Mouse (Mus musculus) Muller cell, postnatal 12 days (primary cell): Measurements from ENCODE around the gene Pigs.

Experiments used
- DNase-seq: peaks from one replicate; pipeline ENCODE4 v3.0.0-alpha.2; 2015; ENCODE audit errors: inconsistent ontology term

Pigs gene

DNA sequence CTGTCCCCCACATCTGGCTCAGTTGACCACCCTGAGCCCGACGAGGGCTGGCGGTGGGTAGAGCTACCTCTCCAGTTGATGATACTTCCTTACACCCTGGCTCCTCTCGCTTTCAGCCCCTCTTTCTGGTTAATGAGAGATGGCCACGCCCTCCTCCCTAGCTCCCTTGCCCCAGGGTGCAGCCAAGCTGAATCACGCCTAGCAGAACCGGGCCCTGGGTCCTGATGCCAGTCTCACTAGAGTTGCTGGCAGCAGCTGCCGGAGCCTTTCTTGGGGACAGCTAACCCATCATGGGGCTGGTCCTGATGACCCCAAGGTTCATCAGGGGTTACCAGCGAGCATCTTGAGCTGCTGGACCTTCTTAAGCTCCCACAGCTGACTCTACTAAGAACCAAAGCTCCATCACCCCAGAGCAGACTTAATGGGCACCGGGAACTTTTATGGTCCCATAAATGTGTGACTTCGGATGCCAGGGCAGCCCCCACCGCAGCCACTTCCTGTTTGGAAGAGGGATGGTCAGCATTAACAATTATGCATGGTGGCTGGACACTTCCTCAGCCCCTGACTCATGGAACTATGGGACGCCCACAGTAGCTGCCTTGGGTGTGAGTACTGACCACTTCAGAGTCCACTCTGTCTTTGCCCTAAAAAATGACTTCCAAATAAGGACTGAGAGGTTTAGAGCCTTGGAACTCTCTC, 35.2 kb downstream of the Pigs start:
- no peak for DNase-seq

- DNase-seq: no peak
Observed at GRCm38 (mm10) chr11:78364103-78364502, 35.9 kb downstream of the Pigs start.

DNA sequence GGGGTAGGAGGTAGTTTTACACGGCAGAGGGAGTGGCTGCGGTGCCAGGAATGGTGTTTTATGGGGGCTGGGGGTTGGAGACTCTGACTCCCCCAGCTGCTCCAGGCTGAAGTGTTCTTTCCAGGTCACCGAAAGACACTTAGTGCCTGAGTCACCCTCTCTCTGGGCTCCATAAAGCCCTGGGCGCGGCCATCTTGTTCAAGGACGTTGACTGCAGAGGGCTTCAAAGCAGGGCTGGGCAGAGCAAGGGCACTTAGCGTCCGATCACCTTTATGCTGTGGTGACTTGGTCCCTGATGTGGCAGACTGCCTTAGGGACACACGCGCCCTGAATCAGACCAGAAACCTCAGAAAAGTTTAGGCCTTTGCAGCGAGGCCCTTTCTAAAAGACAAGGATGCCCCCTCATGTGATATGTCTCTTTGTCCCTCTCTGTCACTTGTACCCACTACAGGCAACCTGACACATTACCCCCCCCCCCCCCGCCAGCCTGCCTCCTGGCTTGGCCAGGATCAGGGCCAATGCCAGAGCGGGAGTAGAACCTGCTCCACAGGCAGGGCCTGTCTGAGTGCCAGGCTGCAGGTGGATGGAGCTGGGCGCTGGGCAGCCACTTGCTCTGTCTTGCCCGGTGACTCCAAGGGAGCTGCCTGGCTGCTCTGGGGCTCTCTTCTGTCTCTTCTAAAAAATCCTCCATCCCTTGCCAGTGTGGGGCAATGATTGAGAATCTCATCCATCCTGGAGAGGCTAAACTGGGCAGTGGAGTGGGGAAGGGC, 39.4 kb downstream of the Pigs start:
- no peak for DNase-seq

GRCm38 (mm10) chr11:78370389-78370788, 42.2 kb downstream of the Pigs start:
- DNase-seq: no peak

DNA sequence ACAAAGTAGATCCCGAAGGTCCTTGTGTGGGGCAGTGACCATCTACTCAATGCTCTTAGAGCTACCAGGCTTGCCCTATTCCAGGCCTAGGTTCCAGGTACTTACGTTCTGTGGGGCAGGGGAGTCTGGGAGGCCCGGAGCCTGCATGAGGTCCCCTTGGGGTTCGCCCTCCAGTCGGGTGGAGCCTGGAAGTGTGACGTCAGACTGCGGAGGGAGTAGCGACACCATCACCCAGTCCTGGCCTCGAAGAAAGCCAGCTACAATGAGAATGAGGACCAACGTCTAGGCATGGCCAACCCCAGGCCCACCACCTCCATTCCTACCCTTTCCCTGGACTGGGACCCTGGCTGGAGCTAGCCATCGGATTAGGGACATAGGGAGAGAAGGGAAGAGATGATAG, 43.5 kb downstream of the Pigs start:
- DNase-seq: no peak

DNA sequence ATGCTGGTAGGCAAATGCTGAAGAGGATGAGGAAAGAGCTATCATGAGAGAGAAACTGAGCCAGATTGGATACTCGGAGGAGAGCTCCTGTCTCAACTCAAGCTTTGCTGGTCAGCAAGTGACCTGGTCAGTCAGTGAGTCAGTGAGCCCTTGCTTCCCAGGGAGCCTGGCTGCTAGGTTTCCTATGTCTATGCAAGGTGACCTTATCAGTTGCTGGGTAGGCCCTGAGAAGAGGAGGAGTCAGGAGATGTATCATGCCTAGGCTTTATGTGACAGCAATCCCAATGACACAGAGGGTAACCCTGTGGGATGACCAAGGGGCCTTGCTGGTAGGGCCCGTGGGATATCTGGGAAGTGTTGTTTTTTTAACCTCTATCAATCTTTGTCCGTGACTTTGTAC, 44.0 kb downstream of the Pigs start:
- no peak for DNase-seq

- DNase-seq: no peak
Observed at GRCm38 (mm10) chr11:78372610-78373009, 44.4 kb downstream of the Pigs start.

DNA sequence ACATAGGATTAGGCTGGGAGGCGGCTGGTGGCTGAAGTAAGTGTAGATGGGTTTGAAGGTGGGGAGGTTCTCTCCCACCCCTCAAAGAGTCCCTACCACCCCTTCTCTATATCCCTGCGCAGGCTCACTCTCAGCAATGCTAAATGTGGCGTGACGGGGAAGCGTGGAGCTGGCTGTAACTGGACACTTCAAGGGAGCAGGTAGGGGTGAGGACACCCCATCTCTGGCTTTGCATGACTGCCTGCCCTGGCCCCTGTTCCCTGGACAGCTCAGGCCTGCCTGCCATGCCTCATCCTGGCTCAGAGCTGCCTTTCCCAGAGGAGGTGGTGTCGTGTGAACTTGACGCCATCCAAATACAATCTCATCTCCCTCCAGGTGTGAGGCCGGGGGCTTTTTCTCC, 45.9 kb downstream of the Pigs start:
- DNase-seq: no peak

- no peak for DNase-seq
Observed at GRCm38 (mm10) chr11:78377549-78378159, 49.4 kb downstream of the Pigs start.

DNA sequence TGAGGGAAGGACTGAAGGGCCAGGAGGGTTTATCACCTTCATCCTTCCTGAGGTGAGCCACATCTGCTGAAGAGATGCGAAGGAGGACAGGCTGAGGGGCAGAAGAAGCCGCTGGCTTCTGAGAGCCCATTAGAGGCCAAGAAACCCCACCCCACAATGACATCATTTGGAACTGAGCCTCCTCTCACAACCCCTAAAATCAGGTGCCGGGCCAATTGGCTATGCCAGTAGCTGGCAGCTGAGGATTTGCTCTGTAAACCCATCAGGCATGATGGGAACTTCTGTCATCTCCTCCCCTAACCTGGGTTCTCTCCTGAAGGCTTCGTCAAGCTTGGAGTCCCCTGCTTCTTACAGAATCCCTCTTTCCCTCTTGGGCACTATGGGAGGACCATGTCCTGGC, 52.1 kb downstream of the Pigs start:
- no peak for DNase-seq

DNA sequence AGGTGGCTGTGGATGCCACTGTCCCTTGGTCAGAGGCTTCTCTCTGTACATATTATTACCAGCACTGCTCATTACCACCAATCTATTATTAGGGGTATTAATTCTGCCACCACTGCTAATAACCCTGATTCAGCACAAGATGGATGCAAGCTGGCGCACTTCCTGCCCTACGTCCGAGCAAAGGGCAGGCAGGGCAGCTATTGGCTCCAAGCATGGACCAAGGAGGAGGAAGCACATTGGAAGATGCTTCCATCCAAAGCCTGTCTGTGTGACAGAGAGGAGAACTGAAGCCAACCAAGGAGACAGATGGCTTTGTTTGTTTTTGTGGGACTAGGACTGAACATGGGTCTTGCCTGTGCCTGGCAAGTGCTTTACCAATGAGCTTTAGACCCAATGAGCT, 52.8 kb downstream of the Pigs start:
- no peak for DNase-seq

GRCm38 (mm10) chr11:78382286-78382685, 54.1 kb downstream of the Pigs start:
- DNase-seq: no peak

- DNase-seq: peak; percentile 55
Observed at GRCm38 (mm10) chr11:78382701-78383100, 54.5 kb downstream of the Pigs start.

DNA sequence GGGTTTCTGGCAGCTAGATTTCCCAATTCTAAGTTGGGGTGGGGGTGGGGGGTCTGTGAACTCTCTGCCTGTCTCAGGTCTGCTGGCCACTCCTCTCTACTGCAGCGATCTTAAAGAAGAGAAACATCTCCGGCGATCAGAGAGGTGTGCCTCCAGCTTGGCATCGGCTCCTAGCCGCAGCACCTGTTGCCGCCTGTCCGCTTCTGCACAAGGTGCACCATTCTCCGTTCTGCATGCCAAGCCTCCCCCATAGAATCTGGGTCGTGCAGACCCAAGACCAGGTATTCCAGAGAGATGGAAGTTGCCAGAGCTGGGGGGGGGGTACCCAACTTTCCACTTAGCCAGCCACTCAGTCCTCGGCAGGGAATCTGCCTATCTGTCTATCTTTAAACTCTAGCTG, 57.6 kb downstream of the Pigs start:
- DNase-seq: no peak

GRCm38 (mm10) chr11:78386508-78387043, 58.4 kb downstream of the Pigs start, which contains the start of gene Foxn1:
Gene Foxn1, minus strand, starts transcription at chr11:78386558.
- no peak for DNase-seq
